Mouse (Mus musculus): ENCODE results near the gene Treml2. TPM values are rescaled to one million over a fixed set of nuclear protein-coding genes. Genes with fewer than 3 reads are reported as not detected.

Gene Treml2
- total RNA-seq, 1 experiment = 2.3 TPM

- H3K36me3 ChIP-seq (ENCODE audit: control insufficient read depth, insufficient read depth, low read length, poor library complexity, severe bottlenecking) = no peaks in the 10 kb centered on the region
- H3K27ac ChIP-seq (ENCODE audit: insufficient read depth, low read depth, low read length, poor library complexity, severe bottlenecking) = no peak overlapping the region
- H3K4me3 ChIP-seq (ENCODE audit: insufficient read depth in 1 of 2, low read depth in 1 of 2, low read length in 2 of 2, poor library complexity in 1 of 2, severe bottlenecking in 1 of 2) = no peak overlapping the region
- no peak overlapping the region for H3K9ac ChIP-seq (ENCODE audit: insufficient read depth, low read depth, low read length, poor library complexity, severe bottlenecking)
- no peaks in the 10 kb centered on the region for H3K9me3 ChIP-seq (ENCODE audit: control insufficient read depth, insufficient read depth, low read depth, low read length)
- TF ChIP-seq ZNF384 (IDR thresholded peaks at IDR 0.05; ENCODE audit: low read depth, low read length) (no peak), HCFC1 (IDR thresholded peaks at IDR 0.05; ENCODE audit: borderline replicate concordance, insufficient read depth, low read length) (no peak), MAFK (IDR thresholded peaks at IDR 0.05; ENCODE audit: insufficient read depth, low read depth, low read length) (no peak), ZC3H11A (IDR thresholded peaks at IDR 0.05; ENCODE audit: borderline replicate concordance, low read depth, low read length) (no peak)
- DNase-seq (ENCODE audit: low read depth, low spot score) = no peak
- in situ Hi-C loops (cut with MboI; ENCODE audit: low sequenced_read_pairs in 2 of 2, unreplicated experiment in 2 of 2) = no loop called here
- H3K4me1 ChIP-seq (ENCODE audit: control insufficient read depth in 2 of 2, insufficient read depth in 2 of 2, low read length in 2 of 2, poor library complexity in 1 of 2) = peaks cover 0 to 4% of the 10 kb centered on the region in 2 experiments; a peak in 2 of 4 replicates
These were observed 5.7 kb upstream of the Treml2 start for GRCm38 (mm10) chr17:48293500-48294194.

- Histone ChIP-seq H3K4me1 (ENCODE audit: control insufficient read depth in 2 of 2, insufficient read depth in 2 of 2, low read length in 2 of 2, poor library complexity in 1 of 2) (peaks cover 0 to 13% of the 10 kb centered on the region in 2 experiments; a peak in 2 of 4 replicates), H3K27ac (ENCODE audit: insufficient read depth, low read depth, low read length, poor library complexity, severe bottlenecking) (no peak overlapping the region), H3K9me3 (ENCODE audit: control insufficient read depth, insufficient read depth, low read depth, low read length) (no peaks in the 10 kb centered on the region), H3K9ac (ENCODE audit: insufficient read depth, low read depth, low read length, poor library complexity, severe bottlenecking) (no peak overlapping the region), H3K4me3 (ENCODE audit: insufficient read depth in 1 of 2, low read depth in 1 of 2, low read length in 2 of 2, poor library complexity in 1 of 2, severe bottlenecking in 1 of 2) (no peak overlapping the region), H3K36me3 (ENCODE audit: control insufficient read depth, insufficient read depth, low read length, poor library complexity, severe bottlenecking) (no peaks in the 10 kb centered on the region)
- no peak for DNase-seq (ENCODE audit: low read depth, low spot score)
- TF ChIP-seq CHD2 (IDR thresholded peaks at IDR 0.05; ENCODE audit: low read depth, low read length) = no peak
- TF ChIP-seq ZNF384 (IDR thresholded peaks at IDR 0.05; ENCODE audit: low read depth, low read length) = no peak
- no peak for TF ChIP-seq MAFK (IDR thresholded peaks at IDR 0.05; ENCODE audit: insufficient read depth, low read depth, low read length)
- in situ Hi-C loops (cut with MboI; ENCODE audit: low sequenced_read_pairs in 2 of 2, unreplicated experiment in 2 of 2) = no loop called here
These were observed 458 bp downstream of the Treml2 start for GRCm38 (mm10) chr17:48299756-48300155.

- Histone ChIP-seq H3K9ac (ENCODE audit: insufficient read depth, low read depth, low read length, poor library complexity, severe bottlenecking) (no peak overlapping the region), H3K9me3 (ENCODE audit: control insufficient read depth, insufficient read depth, low read depth, low read length) (no peaks in the 10 kb centered on the region), H3K36me3 (ENCODE audit: control insufficient read depth, insufficient read depth, low read length, poor library complexity, severe bottlenecking) (no peaks in the 10 kb centered on the region), H3K4me3 (ENCODE audit: insufficient read depth in 1 of 2, low read depth in 1 of 2, low read length in 2 of 2, poor library complexity in 1 of 2, severe bottlenecking in 1 of 2) (no peak overlapping the region), H3K4me1 (ENCODE audit: control insufficient read depth in 2 of 2, insufficient read depth in 2 of 2, low read length in 2 of 2, poor library complexity in 1 of 2) (peaks cover 0 to 13% of the 10 kb centered on the region in 2 experiments; a peak in 2 of 4 replicates), H3K27ac (ENCODE audit: insufficient read depth, low read depth, low read length, poor library complexity, severe bottlenecking) (no peak overlapping the region)
- in situ Hi-C loops (cut with MboI; ENCODE audit: low sequenced_read_pairs in 2 of 2, unreplicated experiment in 2 of 2) = no loop called here
- DNase-seq (ENCODE audit: low read depth, low spot score) = no peak
- TF ChIP-seq ZNF384 (IDR thresholded peaks at IDR 0.05; ENCODE audit: low read depth, low read length) = no peak
- no peak for TF ChIP-seq ZC3H11A (IDR thresholded peaks at IDR 0.05; ENCODE audit: borderline replicate concordance, low read depth, low read length)
- TF ChIP-seq HCFC1 (IDR thresholded peaks at IDR 0.05; ENCODE audit: borderline replicate concordance, insufficient read depth, low read length) = no peak
- TF ChIP-seq MAFK (IDR thresholded peaks at IDR 0.05; ENCODE audit: insufficient read depth, low read depth, low read length) = no peak
- TF ChIP-seq CHD2 (IDR thresholded peaks at IDR 0.05; ENCODE audit: low read depth, low read length) = no peak
These were observed 901 bp downstream of the Treml2 start for GRCm38 (mm10) chr17:48300199-48300598.

- Histone ChIP-seq H3K9ac (ENCODE audit: insufficient read depth, low read depth, low read length, poor library complexity, severe bottlenecking) (no peak overlapping the region), H3K9me3 (ENCODE audit: control insufficient read depth, insufficient read depth, low read depth, low read length) (no peaks in the 10 kb centered on the region), H3K4me1 (ENCODE audit: control insufficient read depth in 2 of 2, insufficient read depth in 2 of 2, low read length in 2 of 2, poor library complexity in 1 of 2) (peaks cover 0 to 13% of the 10 kb centered on the region in 2 experiments; a peak in 2 of 4 replicates), H3K4me3 (ENCODE audit: insufficient read depth in 1 of 2, low read depth in 1 of 2, low read length in 2 of 2, poor library complexity in 1 of 2, severe bottlenecking in 1 of 2) (no peak overlapping the region), H3K27ac (ENCODE audit: insufficient read depth, low read depth, low read length, poor library complexity, severe bottlenecking) (no peak overlapping the region; the same call in 1 of the 2 replicates), H3K36me3 (ENCODE audit: control insufficient read depth, insufficient read depth, low read length, poor library complexity, severe bottlenecking) (no peaks in the 10 kb centered on the region)
- in situ Hi-C loops (cut with MboI; ENCODE audit: low sequenced_read_pairs in 2 of 2, unreplicated experiment in 2 of 2) = no loop called here
- TF ChIP-seq MAFK (IDR thresholded peaks at IDR 0.05; ENCODE audit: insufficient read depth, low read depth, low read length) = no peak
- DNase-seq (ENCODE audit: low read depth, low spot score) = no peak
These were observed 1.6 kb downstream of the Treml2 start for GRCm38 (mm10) chr17:48300861-48301260.

GRCm38 (mm10) chr17:48301792-48302191 is 2.5 kb downstream of the Treml2 start:
- Histone ChIP-seq H3K27ac (ENCODE audit: insufficient read depth, low read depth, low read length, poor library complexity, severe bottlenecking) (no peak overlapping the region), H3K4me1 (ENCODE audit: control insufficient read depth in 2 of 2, insufficient read depth in 2 of 2, low read length in 2 of 2, poor library complexity in 1 of 2) (peaks cover 0 to 13% of the 10 kb centered on the region in 2 experiments; a peak in 2 of 4 replicates), H3K9me3 (ENCODE audit: control insufficient read depth, insufficient read depth, low read depth, low read length) (no peaks in the 10 kb centered on the region), H3K36me3 (ENCODE audit: control insufficient read depth, insufficient read depth, low read length, poor library complexity, severe bottlenecking) (no peaks in the 10 kb centered on the region), H3K9ac (ENCODE audit: insufficient read depth, low read depth, low read length, poor library complexity, severe bottlenecking) (no peak overlapping the region), H3K4me3 (ENCODE audit: insufficient read depth in 1 of 2, low read depth in 1 of 2, low read length in 2 of 2, poor library complexity in 1 of 2, severe bottlenecking in 1 of 2) (no peak overlapping the region)
- TF ChIP-seq HCFC1 (IDR thresholded peaks at IDR 0.05; ENCODE audit: borderline replicate concordance, insufficient read depth, low read length) = no peak
- no peak for TF ChIP-seq MAFK (IDR thresholded peaks at IDR 0.05; ENCODE audit: insufficient read depth, low read depth, low read length)
- TF ChIP-seq CHD2 (IDR thresholded peaks at IDR 0.05; ENCODE audit: low read depth, low read length) = no peak
- no peak for TF ChIP-seq ZNF384 (IDR thresholded peaks at IDR 0.05; ENCODE audit: low read depth, low read length)
- in situ Hi-C loops (cut with MboI; ENCODE audit: low sequenced_read_pairs in 2 of 2, unreplicated experiment in 2 of 2) = no loop called here
- DNase-seq (ENCODE audit: low read depth, low spot score) = no peak
